Comparison of ENCODE assay signal across 8 mouse cellular contexts in the genomic region with DNA sequence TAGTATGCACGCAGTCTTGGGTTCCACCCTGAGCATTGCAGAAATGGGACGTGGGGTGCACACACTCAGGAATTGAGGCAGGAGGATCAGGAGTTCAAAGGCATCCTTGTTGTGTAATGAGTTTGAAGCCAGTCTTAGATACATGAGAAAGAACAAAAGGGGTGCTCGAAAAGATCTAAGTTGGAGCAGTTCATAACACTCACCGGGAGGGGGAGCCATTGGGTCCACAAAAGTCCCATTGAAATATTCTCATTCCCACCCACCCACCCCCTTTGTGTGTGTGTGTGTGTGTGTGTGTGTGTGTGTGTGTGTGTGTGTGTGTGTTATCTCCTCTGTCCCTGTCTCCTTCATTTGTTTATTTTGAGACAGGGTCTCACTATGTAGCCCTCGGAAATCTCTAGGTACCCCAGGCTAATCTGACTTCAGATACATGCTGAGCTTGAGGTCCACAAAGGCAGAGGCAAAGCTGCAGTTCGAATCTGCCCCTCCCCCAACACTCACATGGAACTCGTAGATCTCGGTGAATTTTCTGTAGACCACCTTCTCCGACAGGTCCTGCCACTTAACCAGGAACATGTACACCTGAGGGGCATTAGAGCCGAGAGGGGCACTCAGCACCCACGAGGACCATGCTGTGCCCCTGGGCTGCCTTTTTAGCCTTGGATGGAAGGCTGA. TPM values are rescaled to one million over a fixed set of nuclear protein-coding genes. Genes with fewer than 3 reads are reported as not detected.
DNase-seq lines count a peak whose midpoint lies in the region; ATAC-seq and TF ChIP-seq lines count a peak whose summit lies in the region.
"Had no signal": no experiment of that assay in that cellular context is flagged by ENCODE, and none has a peak within 500 bp of the region (broad histone marks: within the 10 kb centered on the region; RNA-seq: fewer than 3 reads in every experiment).

No protein-coding gene starts in this region.

- DNase-seq in lung, adult 2 months, result peak; percentile 41
- DNase-seq in lung, adult 18-20 months, result no peak
- DNase-seq in adipocyte (ENCODE audit: low spot score), result peak; percentile 57
- DNase-seq in naive thymus-derived CD4-positive, alpha-beta T cell, adult 2 months (ENCODE audit: low read depth), result peak; percentile 85
- no peak for DNase-seq in right cerebral cortex, postnatal 10 days (ENCODE audit: low spot score in 2 of 2)
- DNase-seq in ovary, postnatal 10 days (ENCODE audit: low spot score), result no peak

- 40% methylated on average over 11 of the region's 11 CpGs for WGBS in lung, adult 2 months
- 35% methylated on average over 11 of the region's 11 CpGs for WGBS in heart, embryonic 12.5 days

- peaks cover 15% of the 10 kb centered on the region for H3K4me1 ChIP-seq in lung, adult 2 months (ENCODE audit: control insufficient read depth, insufficient read depth, low read length)
- H3K4me1 ChIP-seq in heart, embryonic 12.5 days (replicated peaks), result peaks cover 33% of the 10 kb centered on the region

- TF ChIP-seq CTCF in lung, adult 2 months (IDR thresholded peaks at IDR 0.05; ENCODE audit: insufficient read depth, low read length), result 0 out of 2 replicates have a peak, but pooled peaks have one; percentile 21

- no peak for TF ChIP-seq POLR2A in lung, adult 2 months (IDR thresholded peaks at IDR 0.05; ENCODE audit: borderline replicate concordance, extremely low read depth, low read depth, low read length)

- H3K27me3 ChIP-seq in heart, embryonic 12.5 days (replicated peaks), result peaks cover 7% of the 10 kb centered on the region

- H3K4me3 ChIP-seq in lung, adult 2 months (replicated peaks; ENCODE audit: extremely low read depth, low read depth, low read length), result peak overlapping the region; percentile 22
- H3K4me3 ChIP-seq in heart, embryonic 12.5 days, result no peak overlapping the region
- H3K4me3 ChIP-seq: neural tube, embryonic 13.5 days had no signal

- H3K9ac ChIP-seq in heart, embryonic 12.5 days, result no peak overlapping the region
- H3K9ac ChIP-seq: neural tube, embryonic 13.5 days had no signal

- H3K27ac ChIP-seq in heart, embryonic 12.5 days (ENCODE audit: poor library complexity, severe bottlenecking), result no peak overlapping the region
- H3K27ac ChIP-seq: neural tube, embryonic 13.5 days had no signal

- H3K4me2 ChIP-seq in heart, embryonic 12.5 days, result peak overlapping the region; percentile 16; the same call in 1 of the 2 replicates
- H3K4me2 ChIP-seq: neural tube, embryonic 13.5 days had no signal

- H3K36me3 ChIP-seq in heart, embryonic 12.5 days, result no peaks in the 10 kb centered on the region
- H3K36me3 ChIP-seq: neural tube, embryonic 13.5 days had no signal

- ATAC-seq in heart, embryonic 12.5 days (ENCODE audit: insufficient number of reproducible peaks, low FRiP score), result no peak

- no peaks in the 10 kb centered on the region for H3K9me3 ChIP-seq in heart, embryonic 12.5 days (replicated peaks)
- H3K9me3 ChIP-seq: neural tube, embryonic 13.5 days had no signal

RNA-seq across cellular contexts. Expression of a gene that starts 1.7 kb away (rescaled TPM):
- polyA plus RNA-seq in lung, adult 2 months (2012; rRNA removed), result 32.0 and 37.8 TPM in 2 replicates
- 2.0 and 2.2 TPM in 2 replicates for polyA plus RNA-seq in heart, embryonic 12.5 days (2016; fragmentation: Nextera tagmentation; extraction: Ambion mirVana)

RNA-seq across cellular contexts. Expression of a gene that starts 43.9 kb away (rescaled TPM):
- 5.2 and 5.4 TPM in 2 replicates for polyA plus RNA-seq in lung, adult 2 months (2012; rRNA removed)
- 6.5 and 6.9 TPM in 2 replicates for polyA plus RNA-seq in heart, embryonic 12.5 days (2016; fragmentation: Nextera tagmentation; extraction: Ambion mirVana)

RNA-seq across cellular contexts. Expression of a gene that starts 51.1 kb away (rescaled TPM):
- 12.5 and 13.3 TPM in 2 replicates for polyA plus RNA-seq in lung, adult 2 months (2012; rRNA removed)
- 25.4 and 26.9 TPM in 2 replicates for polyA plus RNA-seq in heart, embryonic 12.5 days (2016; fragmentation: Nextera tagmentation; extraction: Ambion mirVana)

Comparison
In these comparisons a context has a peak if more than half of its experiments do, and no peak if none do; other contexts are left out.
1. DNase-seq: peak in lung, adult 2 months (single experiment), adipocyte (single experiment) and naive thymus-derived CD4-positive, alpha-beta T cell, adult 2 months (single experiment); none in lung, adult 18-20 months (0 of 2), right cerebral cortex, postnatal 10 days (0 of 2) and ovary, postnatal 10 days (single experiment).
2. RNA of a gene that starts 1.7 kb away (polyA plus RNA-seq): 32.0 to 37.8 TPM in lung, adult 2 months; 2.0 to 2.2 TPM in heart, embryonic 12.5 days; every median in the first group is over 10 times any median in the second.